Mouse (Mus musculus): ENCODE measurements around the gene Tmod2. TPM values are rescaled to one million over a fixed set of nuclear protein-coding genes. Genes with fewer than 3 reads are reported as not detected.

Gene Tmod2
- total and polyA plus RNA-seq, 3 experiments = 0.16 to 1.7 (median 0.17) TPM

GRCm38 (mm10) chr9:75520940-75521339 lies 90.2 kb downstream of the Tmod2 start:
- no peaks in the 10 kb centered on the region for H3K9me3 ChIP-seq (replicated peaks; ENCODE audit: low read length)
- H3K4me2 ChIP-seq (ENCODE audit: insufficient read depth, low read depth, poor library complexity, severe bottlenecking) = no peak overlapping the region
- H3K27ac ChIP-seq (ENCODE audit: insufficient read depth, low read depth) = no peak overlapping the region
- no peaks in the 10 kb centered on the region for H3K27me3 ChIP-seq (replicated peaks)
- peaks cover 10 to 38% of the 10 kb centered on the region in 2 experiments for H3K36me3 ChIP-seq (replicated peaks in 1 of 2; ENCODE audit: control insufficient read depth in 1 of 2, insufficient read depth in 1 of 2, low read length in 1 of 2)
- no peak overlapping the region for H3K9ac ChIP-seq (ENCODE audit: insufficient read depth, low read depth)
- in situ Hi-C loops (cut with MboI; ENCODE audit: low pct_ligation_motif_present, low pct_unique_long_range_greater_than_20kb, low sequenced_read_pairs) (no loop called here), dilution Hi-C loops (cut with MboI; ENCODE audit: extremely low pct_ligation_motif_present, extremely low pct_unique_long_range_greater_than_20kb, low sequenced_read_pairs) (no loop called here)
- peaks cover 0 to 10% of the 10 kb centered on the region in 2 experiments; a peak in 2 of 4 replicates for H3K4me1 ChIP-seq (ENCODE audit: control insufficient read depth in 1 of 2, insufficient read depth in 2 of 2)
- H3K79me2 ChIP-seq (replicated peaks; ENCODE audit: control insufficient read depth, extremely low read depth, insufficient read depth, poor library complexity, severe bottlenecking) = no peaks in the 10 kb centered on the region
- no peak for DNase-seq (ENCODE audit: extremely low read depth)
- no peak for TF ChIP-seq TCF12 (IDR thresholded peaks at IDR 0.05; ENCODE audit: low read depth, low read length)
- TF ChIP-seq ZKSCAN1 (IDR thresholded peaks at IDR 0.05; ENCODE audit: borderline replicate concordance, low read depth, low read length) = no peak
- TF ChIP-seq NRF1 (IDR thresholded peaks at IDR 0.05; ENCODE audit: low read depth, low read length) = no peak
- no peak for TF ChIP-seq POLR2A (IDR thresholded peaks at IDR 0.05; ENCODE audit: low read depth, low read length)
- TF ChIP-seq MEF2A (IDR thresholded peaks at IDR 0.05; ENCODE audit: borderline replicate concordance, low read depth, low read length) = no peak
- TF ChIP-seq KAT2A (IDR thresholded peaks at IDR 0.05; ENCODE audit: insufficient replicate concordance, low read length) = no peak
- TF ChIP-seq MAFK (IDR thresholded peaks at IDR 0.05; ENCODE audit: insufficient replicate concordance, low read length) = no peak
- TF ChIP-seq ZC3H11A (IDR thresholded peaks at IDR 0.05; ENCODE audit: low read depth, low read length) = no peak
- no peak for TF ChIP-seq RCOR1 (conservative IDR thresholded peaks at IDR 0.05; ENCODE audit: low read depth, low read length)
- TF ChIP-seq USF2 (conservative IDR thresholded peaks at IDR 0.05; ENCODE audit: low read depth, low read length) = no peak
- no peak for TF ChIP-seq MYC (IDR thresholded peaks at IDR 0.05; ENCODE audit: low read depth, low read length)
- TF ChIP-seq IRF4 (IDR thresholded peaks at IDR 0.05; ENCODE audit: low read depth, low read length) = no peak
- TF ChIP-seq CTCF (conservative IDR thresholded peaks at IDR 0.05 in 1 of 2, IDR thresholded peaks at IDR 0.05 in 1 of 2; ENCODE audit: low read depth in 2 of 2, low read length in 2 of 2) = no peak
- no peak for TF ChIP-seq ZNF384 (IDR thresholded peaks at IDR 0.05; ENCODE audit: low read depth, low read length)
- TF ChIP-seq UBTF (IDR thresholded peaks at IDR 0.05; ENCODE audit: low read depth, low read length) = no peak
- TF ChIP-seq NELFE (IDR thresholded peaks at IDR 0.05; ENCODE audit: low read depth, low read length) = no peak
- TF ChIP-seq MXI1 (IDR thresholded peaks at IDR 0.05; ENCODE audit: low read depth, low read length) = no peak
- TF ChIP-seq SMC3 (IDR thresholded peaks at IDR 0.05; ENCODE audit: low read depth, low read length) = no peak
- TF ChIP-seq SIN3A (IDR thresholded peaks at IDR 0.05; ENCODE audit: low read length) = no peak
- no peak overlapping the region for H3K4me3 ChIP-seq (replicated peaks in 1 of 3; ENCODE audit: low read depth in 2 of 3, low read length in 2 of 3, poor library complexity in 1 of 3)

DNA sequence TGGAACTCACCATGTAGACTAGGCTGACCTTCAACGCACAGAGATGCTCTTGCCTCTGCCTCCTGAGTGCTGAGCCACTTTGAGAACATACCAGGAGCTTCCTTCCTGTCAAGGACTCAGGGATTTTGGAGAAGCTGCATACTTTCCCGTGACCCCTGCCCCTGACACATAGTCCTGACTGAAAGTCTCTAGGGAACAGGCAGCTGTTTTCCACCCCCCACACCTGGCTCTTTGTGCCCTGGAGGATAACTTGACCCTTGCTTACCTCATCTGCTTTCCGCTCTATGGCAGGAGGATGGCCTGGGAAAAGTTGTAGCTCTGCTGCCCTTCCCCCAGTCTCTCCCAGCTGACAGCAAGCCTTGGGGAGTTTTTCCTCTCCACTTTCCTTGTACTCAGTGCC lies 93.4 kb downstream of the Tmod2 start:
- no peaks in the 10 kb centered on the region for H3K79me2 ChIP-seq (replicated peaks; ENCODE audit: control insufficient read depth, extremely low read depth, insufficient read depth, poor library complexity, severe bottlenecking)
- in situ Hi-C loops (cut with MboI; ENCODE audit: low pct_ligation_motif_present, low pct_unique_long_range_greater_than_20kb, low sequenced_read_pairs) = loop anchor here (10.0 kb wide), 1 partner anchor 67 kb away; no protein-coding TSS in a partner anchor

More for the DNA sequence above, 93.4 kb downstream of the Tmod2 start:
- no peaks in the 10 kb centered on the region for H3K9me3 ChIP-seq (replicated peaks; ENCODE audit: low read length)
- dilution Hi-C loops (cut with MboI; ENCODE audit: extremely low pct_ligation_motif_present, extremely low pct_unique_long_range_greater_than_20kb, low sequenced_read_pairs) = no loop called here
- H3K36me3 ChIP-seq (replicated peaks in 1 of 2; ENCODE audit: control insufficient read depth in 1 of 2, insufficient read depth in 1 of 2, low read length in 1 of 2) = peaks cover 25 to 60% of the 10 kb centered on the region in 2 experiments
- no peaks in the 10 kb centered on the region for H3K27me3 ChIP-seq (replicated peaks)
- no peak overlapping the region for H3K9ac ChIP-seq (ENCODE audit: insufficient read depth, low read depth)
- H3K4me2 ChIP-seq (ENCODE audit: insufficient read depth, low read depth, poor library complexity, severe bottlenecking) = no peak overlapping the region
- TF ChIP-seq ZMIZ1 (IDR thresholded peaks at IDR 0.05; ENCODE audit: low read depth, low read length) (no peak), TBP (conservative IDR thresholded peaks at IDR 0.05; ENCODE audit: low read depth, low read length) (no peak), GABPA (IDR thresholded peaks at IDR 0.05; ENCODE audit: insufficient replicate concordance, low read depth, low read length) (no peak), KAT2A (IDR thresholded peaks at IDR 0.05; ENCODE audit: insufficient replicate concordance, low read length) (no peak), BHLHE40 (IDR thresholded peaks at IDR 0.05; ENCODE audit: low read depth, low read length) (no peak), CTCF (conservative IDR thresholded peaks at IDR 0.05 in 1 of 2, IDR thresholded peaks at IDR 0.05 in 1 of 2; ENCODE audit: low read depth in 2 of 2, low read length in 2 of 2) (no peak), ZNF384 (IDR thresholded peaks at IDR 0.05; ENCODE audit: low read depth, low read length) (no peak), EP300 (IDR thresholded peaks at IDR 0.05; ENCODE audit: low read length) (no peak), ZKSCAN1 (IDR thresholded peaks at IDR 0.05; ENCODE audit: borderline replicate concordance, low read depth, low read length) (no peak)
- no peak for DNase-seq (ENCODE audit: extremely low read depth)
- no peak overlapping the region for H3K4me3 ChIP-seq (replicated peaks in 1 of 3; ENCODE audit: low read depth in 2 of 3, low read length in 2 of 3, poor library complexity in 1 of 3)
- H3K4me1 ChIP-seq (ENCODE audit: control insufficient read depth in 1 of 2, insufficient read depth in 2 of 2) = peaks cover 0 to 10% of the 10 kb centered on the region in 2 experiments; a peak in 2 of 4 replicates
- H3K27ac ChIP-seq (ENCODE audit: insufficient read depth, low read depth) = no peak overlapping the region
